Mouse (Mus musculus): ENCODE measurements around the gene Osbpl7.

Gene Osbpl7

GRCm38 (mm10) chr11:97040301-97041021, 10.0 kb upstream of the Osbpl7 start:
- DNase-seq (ENCODE audit: low read depth) = peak; percentile 45

GRCm38 (mm10) chr11:97041022-97041899, 9.2 kb upstream of the Osbpl7 start, which contains the start of the genes Lrrc46 and Mrpl10:
TSS of gene Lrrc46 (minus strand) at chr11:97041407.
TSS of gene Mrpl10 (plus strand) at chr11:97041560.
- DNase-seq (ENCODE audit: low read depth) = peak; percentile 96

GRCm38 (mm10) chr11:97044902-97045301, 5.5 kb upstream of the Osbpl7 start:
- DNase-seq (ENCODE audit: low read depth) = no peak

- DNase-seq (ENCODE audit: low read depth) = peak; percentile 70
Measured at GRCm38 (mm10) chr11:97045861-97046260, 4.6 kb upstream of the Osbpl7 start.

GRCm38 (mm10) chr11:97048090-97048650, 2.3 kb upstream of the Osbpl7 start:
- DNase-seq (ENCODE audit: low read depth) = no peak

- DNase-seq (ENCODE audit: low read depth) = no peak
Measured at GRCm38 (mm10) chr11:97049492-97050085, 839 bp upstream of the Osbpl7 start.

GRCm38 (mm10) chr11:97050944-97051586, 637 bp downstream of the Osbpl7 start:
- DNase-seq (ENCODE audit: low read depth) = peak; percentile 36

- peak; percentile 58 for DNase-seq (ENCODE audit: low read depth)
Measured at GRCm38 (mm10) chr11:97052219-97052646, 1.8 kb downstream of the Osbpl7 start.

- DNase-seq (ENCODE audit: low read depth) = no peak
Measured at GRCm38 (mm10) chr11:97063274-97063920, 13.0 kb downstream of the Osbpl7 start.

GRCm38 (mm10) chr11:97063921-97064295, 13.5 kb downstream of the Osbpl7 start:
- peak; percentile 16 for DNase-seq (ENCODE audit: low read depth)

GRCm38 (mm10) chr11:97065538-97066295, 15.3 kb downstream of the Osbpl7 start:
- DNase-seq (ENCODE audit: low read depth) = peak; percentile 34

- DNase-seq (ENCODE audit: low read depth) = no peak
Measured at GRCm38 (mm10) chr11:97066656-97067360, 16.4 kb downstream of the Osbpl7 start.

- no peak for DNase-seq (ENCODE audit: low read depth)
Measured at GRCm38 (mm10) chr11:97069333-97069732, 18.9 kb downstream of the Osbpl7 start.

- DNase-seq (ENCODE audit: low read depth) = no peak
Measured at GRCm38 (mm10) chr11:97069770-97070169, 19.3 kb downstream of the Osbpl7 start.

GRCm38 (mm10) chr11:97071129-97071528, 20.7 kb downstream of the Osbpl7 start:
- DNase-seq (ENCODE audit: low read depth) = peak; percentile 7

GRCm38 (mm10) chr11:97072533-97072932, 22.1 kb downstream of the Osbpl7 start:
- peak; percentile 77 for DNase-seq (ENCODE audit: low read depth)

GRCm38 (mm10) chr11:97074235-97074634, 23.8 kb downstream of the Osbpl7 start:
- no peak for DNase-seq (ENCODE audit: low read depth)

GRCm38 (mm10) chr11:97078751-97079150, 28.3 kb downstream of the Osbpl7 start:
- peak; percentile 66 for DNase-seq (ENCODE audit: low read depth)

- DNase-seq (ENCODE audit: low read depth) = no peak
Measured at GRCm38 (mm10) chr11:97080291-97080690, 29.9 kb downstream of the Osbpl7 start.

- DNase-seq (ENCODE audit: low read depth) = peak; percentile 85
Measured at GRCm38 (mm10) chr11:97082977-97083376, 32.5 kb downstream of the Osbpl7 start.

Measured in 416B (cell line).